Mouse (Mus musculus): ENCODE data around the gene Gsap. TPM values are rescaled to one million over a fixed set of nuclear protein-coding genes. Genes with fewer than 3 reads are reported as not detected.

Gsap gene
- polyA plus RNA-seq, 1 experiment from 2014 or later, result 1.6 TPM

GRCm38 (mm10) chr5:21257806-21258205 is 71.8 kb downstream of the Gsap start:
- 72% methylated on average over 6 of the region's 6 CpGs for WGBS
- no peak overlapping the region for H3K4me2 ChIP-seq (ENCODE audit: low read depth, low read length, severe bottlenecking)
- peak; percentile 37 for DNase-seq (ENCODE audit: low spot score)
- no peaks in the 10 kb centered on the region; the same call in 1 of the 2 replicates for H3K4me1 ChIP-seq (replicated peaks; ENCODE audit: control insufficient read depth, insufficient read depth, low read length)
- no peaks in the 10 kb centered on the region for H3K9me3 ChIP-seq (ENCODE audit: control insufficient read depth, low read length)
- H3K27ac ChIP-seq (ENCODE audit: low read depth, low read length), result no peak overlapping the region
- no peak overlapping the region for H3K9ac ChIP-seq (ENCODE audit: low read length)
- H3K27me3 ChIP-seq (ENCODE audit: control insufficient read depth, insufficient read depth, low read length), result no peaks in the 10 kb centered on the region
- ATAC-seq (replicated peaks; ENCODE audit: low FRiP score), result no peak
- H3K4me3 ChIP-seq (ENCODE audit: low read depth, low read length), result no peak overlapping the region
- H3K36me3 ChIP-seq (ENCODE audit: control insufficient read depth, insufficient read depth, low read length), result no peaks in the 10 kb centered on the region

GRCm38 (mm10) chr5:21260746-21261145 is 74.7 kb downstream of the Gsap start:
- Histone ChIP-seq H3K36me3 (ENCODE audit: control insufficient read depth, insufficient read depth, low read length) (no peaks in the 10 kb centered on the region), H3K4me2 (ENCODE audit: low read depth, low read length, severe bottlenecking) (no peak overlapping the region), H3K4me3 (ENCODE audit: low read depth, low read length) (no peak overlapping the region), H3K27ac (ENCODE audit: low read depth, low read length) (no peak overlapping the region), H3K9ac (ENCODE audit: low read length) (no peak overlapping the region), H3K27me3 (ENCODE audit: control insufficient read depth, insufficient read depth, low read length) (no peaks in the 10 kb centered on the region), H3K9me3 (ENCODE audit: control insufficient read depth, low read length) (no peaks in the 10 kb centered on the region), H3K4me1 (replicated peaks; ENCODE audit: control insufficient read depth, insufficient read depth, low read length) (peaks cover 3% of the 10 kb centered on the region; the same call in 1 of the 2 replicates)
- WGBS, result 80% methylated on average over 7 of the region's 7 CpGs
- ATAC-seq (replicated peaks; ENCODE audit: low FRiP score) (no peak), DNase-seq (ENCODE audit: low spot score) (no peak)

DNA sequence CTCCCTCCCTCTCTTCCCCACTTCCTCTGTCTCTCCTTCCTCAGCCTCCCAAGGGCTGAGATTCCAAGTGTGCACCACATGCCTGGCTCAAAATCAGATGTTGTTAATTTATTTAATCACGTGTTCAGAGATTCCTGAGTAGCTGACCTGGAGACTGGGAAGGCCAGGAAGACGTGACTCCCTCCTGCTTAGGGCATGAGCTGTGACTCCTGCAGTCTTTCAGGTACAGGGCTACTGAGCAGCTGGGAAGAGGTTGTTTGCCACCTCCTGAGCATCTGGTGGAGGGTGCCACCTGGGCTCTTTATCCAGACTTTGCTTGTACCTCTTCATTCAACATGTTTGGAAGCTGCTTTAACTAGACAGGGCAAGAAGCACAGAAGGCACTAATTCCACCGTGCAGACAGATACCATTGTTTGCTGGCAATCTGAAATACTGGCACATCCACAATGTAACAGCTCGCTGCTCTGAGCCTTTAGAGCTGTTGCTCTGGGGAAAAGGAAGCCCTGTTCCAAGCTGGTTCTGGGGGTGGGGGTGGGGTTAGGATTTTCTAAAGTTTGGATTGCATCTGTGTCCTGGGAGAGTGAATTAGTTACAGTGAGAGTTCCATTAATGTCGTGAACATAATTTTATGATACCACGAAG is 75.3 kb downstream of the Gsap start:
- WGBS, result 62% methylated on average over 6 of the region's 6 CpGs
- no peak overlapping the region for H3K9ac ChIP-seq (ENCODE audit: low read length)
- DNase-seq (ENCODE audit: low spot score), result no peak

GRCm38 (mm10) chr5:21263202-21264055 is 77.4 kb downstream of the Gsap start:
- Histone ChIP-seq H3K27me3 (ENCODE audit: control insufficient read depth, insufficient read depth, low read length) (no peaks in the 10 kb centered on the region), H3K9ac (ENCODE audit: low read length) (no peak overlapping the region), H3K27ac (ENCODE audit: low read depth, low read length) (peak overlapping the region; percentile 25), H3K4me1 (replicated peaks; ENCODE audit: control insufficient read depth, insufficient read depth, low read length) (peaks cover 3% of the 10 kb centered on the region; the same call in 1 of the 2 replicates), H3K4me2 (ENCODE audit: low read depth, low read length, severe bottlenecking) (no peak overlapping the region), H3K9me3 (ENCODE audit: control insufficient read depth, low read length) (no peaks in the 10 kb centered on the region), H3K4me3 (ENCODE audit: low read depth, low read length) (no peak overlapping the region), H3K36me3 (ENCODE audit: control insufficient read depth, insufficient read depth, low read length) (no peaks in the 10 kb centered on the region)
- ATAC-seq (replicated peaks; ENCODE audit: low FRiP score), result peak; percentile 76
- peak; percentile 72 for DNase-seq (ENCODE audit: low spot score)
- WGBS, result 42% methylated on average over 18 of the region's 18 CpGs

More for the DNA sequence above, 75.3 kb downstream of the Gsap start:
- no peaks in the 10 kb centered on the region for H3K27me3 ChIP-seq (ENCODE audit: control insufficient read depth, insufficient read depth, low read length)
- H3K27ac ChIP-seq (ENCODE audit: low read depth, low read length), result no peak overlapping the region
- ATAC-seq (replicated peaks; ENCODE audit: low FRiP score), result no peak
- peaks cover 3% of the 10 kb centered on the region; the same call in 1 of the 2 replicates for H3K4me1 ChIP-seq (replicated peaks; ENCODE audit: control insufficient read depth, insufficient read depth, low read length)
- H3K4me3 ChIP-seq (ENCODE audit: low read depth, low read length), result no peak overlapping the region
- no peak overlapping the region for H3K4me2 ChIP-seq (ENCODE audit: low read depth, low read length, severe bottlenecking)
- no peaks in the 10 kb centered on the region for H3K9me3 ChIP-seq (ENCODE audit: control insufficient read depth, low read length)
- H3K36me3 ChIP-seq (ENCODE audit: control insufficient read depth, insufficient read depth, low read length), result no peaks in the 10 kb centered on the region

DNA sequence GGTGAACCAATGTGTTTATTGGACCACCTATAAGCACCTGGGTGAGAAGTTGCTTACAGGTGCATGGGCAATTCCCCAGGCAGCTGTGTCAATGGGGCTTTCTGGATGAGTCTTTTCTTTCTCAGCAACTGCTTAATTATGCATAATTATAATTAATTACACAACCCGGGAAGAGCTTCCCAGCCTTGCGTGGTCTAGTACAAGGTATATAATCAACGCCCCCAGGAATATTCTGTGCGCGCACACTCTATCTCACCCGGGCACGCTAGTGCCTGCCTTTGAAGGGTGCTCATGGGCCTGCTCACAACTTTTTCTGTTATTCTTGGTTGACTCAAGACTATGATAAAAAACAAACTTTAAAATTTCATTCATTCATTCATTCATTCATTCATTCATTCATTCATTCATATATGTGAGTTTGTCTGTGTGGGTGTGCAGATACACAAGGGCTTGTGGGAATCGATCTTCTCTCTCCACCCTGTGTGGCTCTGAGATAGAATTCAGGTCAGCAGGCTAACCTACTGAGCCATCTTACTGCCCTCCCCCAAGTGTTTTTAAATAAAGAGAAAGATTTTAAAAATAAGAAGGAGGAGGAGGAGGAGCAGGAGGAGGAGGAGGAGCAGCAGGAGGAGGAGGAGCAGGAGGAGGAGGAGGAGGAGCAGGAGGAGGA is 78.4 kb downstream of the Gsap start:
- ATAC-seq (replicated peaks; ENCODE audit: low FRiP score) (peak; percentile 52), DNase-seq (ENCODE audit: low spot score) (no peak)
- no peak overlapping the region for H3K4me3 ChIP-seq (ENCODE audit: low read depth, low read length)
- H3K27ac ChIP-seq (ENCODE audit: low read depth, low read length), result no peak overlapping the region
- H3K27me3 ChIP-seq (ENCODE audit: control insufficient read depth, insufficient read depth, low read length), result no peaks in the 10 kb centered on the region
- WGBS, result 81% methylated on average over 8 of the region's 8 CpGs
- H3K9me3 ChIP-seq (ENCODE audit: control insufficient read depth, low read length), result no peaks in the 10 kb centered on the region
- H3K36me3 ChIP-seq (ENCODE audit: control insufficient read depth, insufficient read depth, low read length), result no peaks in the 10 kb centered on the region
- H3K4me1 ChIP-seq (replicated peaks; ENCODE audit: control insufficient read depth, insufficient read depth, low read length), result peaks cover 3% of the 10 kb centered on the region; the same call in 1 of the 2 replicates
- H3K9ac ChIP-seq (ENCODE audit: low read length), result no peak overlapping the region
- H3K4me2 ChIP-seq (ENCODE audit: low read depth, low read length, severe bottlenecking), result no peak overlapping the region

DNA sequence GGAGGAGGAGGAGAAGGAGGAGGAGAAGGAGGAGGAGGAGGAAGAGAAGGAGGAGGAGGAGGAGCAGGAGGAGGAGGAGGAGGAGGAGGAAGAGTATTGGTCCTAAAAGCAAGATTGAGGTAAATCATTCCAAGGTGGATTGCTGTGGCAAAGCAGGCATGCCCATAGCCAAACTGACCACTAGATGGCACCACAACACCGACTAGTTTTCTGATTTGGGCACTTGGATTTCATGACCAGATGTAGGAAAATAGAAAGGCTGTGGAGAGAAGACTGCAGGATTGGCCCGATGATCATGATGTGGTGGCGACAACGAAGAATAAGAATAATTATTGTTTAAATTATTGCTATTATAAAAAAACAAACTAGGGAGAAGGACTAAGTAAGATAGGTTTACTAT is 79.0 kb downstream of the Gsap start:
- 25% methylated on average over 4 of the region's 4 CpGs for WGBS
- Histone ChIP-seq H3K4me1 (replicated peaks; ENCODE audit: control insufficient read depth, insufficient read depth, low read length) (peaks cover 3% of the 10 kb centered on the region; the same call in 1 of the 2 replicates), H3K4me3 (ENCODE audit: low read depth, low read length) (no peak overlapping the region), H3K4me2 (ENCODE audit: low read depth, low read length, severe bottlenecking) (no peak overlapping the region), H3K9me3 (ENCODE audit: control insufficient read depth, low read length) (no peaks in the 10 kb centered on the region), H3K9ac (ENCODE audit: low read length) (no peak overlapping the region), H3K27me3 (ENCODE audit: control insufficient read depth, insufficient read depth, low read length) (no peaks in the 10 kb centered on the region), H3K36me3 (ENCODE audit: control insufficient read depth, insufficient read depth, low read length) (no peaks in the 10 kb centered on the region), H3K27ac (ENCODE audit: low read depth, low read length) (no peak overlapping the region)
- peak; percentile 71 for ATAC-seq (replicated peaks; ENCODE audit: low FRiP score)
- DNase-seq (ENCODE audit: low spot score), result peak; percentile 91

- Histone ChIP-seq H3K4me1 (replicated peaks; ENCODE audit: control insufficient read depth, insufficient read depth, low read length) (0 out of 2 replicates have a peak, but pooled peaks cover 3% of the 10 kb centered on the region), H3K9ac (ENCODE audit: low read length) (no peak overlapping the region), H3K27ac (ENCODE audit: low read depth, low read length) (no peak overlapping the region), H3K36me3 (ENCODE audit: control insufficient read depth, insufficient read depth, low read length) (no peaks in the 10 kb centered on the region), H3K4me2 (ENCODE audit: low read depth, low read length, severe bottlenecking) (no peak overlapping the region), H3K27me3 (ENCODE audit: control insufficient read depth, insufficient read depth, low read length) (no peaks in the 10 kb centered on the region), H3K4me3 (ENCODE audit: low read depth, low read length) (no peak overlapping the region), H3K9me3 (ENCODE audit: control insufficient read depth, low read length) (no peaks in the 10 kb centered on the region)
- no peak for DNase-seq (ENCODE audit: low spot score)
- no peak for ATAC-seq (replicated peaks; ENCODE audit: low FRiP score)
- 92% methylated on average over 2 of the region's 2 CpGs for WGBS
These were observed 81.0 kb downstream of the Gsap start for GRCm38 (mm10) chr5:21267090-21267489.

DNA sequence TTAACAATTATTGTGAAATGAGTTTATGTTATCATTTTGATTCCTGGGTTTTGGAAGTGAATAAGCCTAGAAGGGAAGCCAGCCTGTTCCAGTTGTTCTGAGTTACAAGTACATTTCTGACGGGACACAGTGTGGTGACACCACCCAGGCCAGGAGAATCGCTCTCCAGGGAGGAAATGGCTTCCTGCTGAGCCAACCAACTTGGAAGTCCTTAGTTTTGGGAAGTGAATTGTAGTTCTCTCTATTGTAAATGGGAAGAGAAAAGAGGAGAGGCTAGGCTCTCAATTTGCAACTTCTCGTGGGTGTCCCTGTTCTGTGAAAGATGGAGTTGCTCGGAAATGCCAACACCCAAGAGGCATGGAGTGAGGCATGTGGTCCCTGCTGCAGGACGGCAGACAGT is 83.4 kb downstream of the Gsap start:
- no peak overlapping the region for H3K4me3 ChIP-seq (ENCODE audit: low read depth, low read length)
- 0 out of 2 replicates have a peak, but pooled peaks cover under 1% of the 10 kb centered on the region for H3K4me1 ChIP-seq (replicated peaks; ENCODE audit: control insufficient read depth, insufficient read depth, low read length)
- no peaks in the 10 kb centered on the region for H3K9me3 ChIP-seq (ENCODE audit: control insufficient read depth, low read length)
- no peaks in the 10 kb centered on the region for H3K27me3 ChIP-seq (ENCODE audit: control insufficient read depth, insufficient read depth, low read length)
- no peak for DNase-seq (ENCODE audit: low spot score)
- H3K9ac ChIP-seq (ENCODE audit: low read length), result no peak overlapping the region
- no peak overlapping the region for H3K27ac ChIP-seq (ENCODE audit: low read depth, low read length)
- H3K36me3 ChIP-seq (ENCODE audit: control insufficient read depth, insufficient read depth, low read length), result no peaks in the 10 kb centered on the region
- no peak for ATAC-seq (replicated peaks; ENCODE audit: low FRiP score)
- 85% methylated on average over 5 of the region's 5 CpGs for WGBS
- H3K4me2 ChIP-seq (ENCODE audit: low read depth, low read length, severe bottlenecking), result no peak overlapping the region
